Mouse (Mus musculus) midbrain, embryonic 16.5 days (tissue): Measurements from ENCODE around the gene Ola1. TPM values are rescaled to one million over a fixed set of nuclear protein-coding genes. Genes with fewer than 3 reads are reported as not detected.

Source experiments
- ATAC-seq: fragments of 200-750 bp; cut with Nextera tagmentation; 2 replicates; pipeline ENCODE4 v1.8.0; 2017; ENCODE audit warnings: moderate TSS enrichment
- H3K27ac ChIP-seq: fragments of 300-500 bp; sonication (generic); 2 replicates; pipeline ENCODE4 v1.5.1; 2014; ENCODE audit warnings: mild to moderate bottlenecking, low read length, mixed read lengths
- H3K27me3 ChIP-seq: fragments of 300-500 bp; sonication (generic); 2 replicates; pipeline ENCODE4 v1.6.1; 2014; ENCODE audit warnings: low read depth, low read length, mixed read lengths; ENCODE audit not compliant: control insufficient read depth, insufficient read depth
- H3K36me3 ChIP-seq: fragments of 300-500 bp; sonication (generic); 2 replicates; pipeline ENCODE4 v1.6.1; 2014; ENCODE audit warnings: mild to moderate bottlenecking, low read length, moderate library complexity, mixed read lengths; ENCODE audit not compliant: control insufficient read depth, insufficient read depth
- H3K4me1 ChIP-seq: fragments of 300-500 bp; sonication (generic); 2 replicates; pipeline ENCODE4 v1.6.1; 2014; ENCODE audit warnings: mild to moderate bottlenecking, low read length, mixed read lengths; ENCODE audit not compliant: control insufficient read depth, insufficient read depth
- H3K4me2 ChIP-seq: fragments of 300-500 bp; sonication (generic); 2 replicates; pipeline ENCODE4 v1.6.1; 2014; ENCODE audit warnings: mild to moderate bottlenecking, low read length, mixed read lengths
- H3K4me3 ChIP-seq: fragments of 300-500 bp; sonication (generic); 2 replicates; pipeline ENCODE4 v1.5.1; 2014; ENCODE audit warnings: low read depth, mild to moderate bottlenecking, low read length, moderate library complexity, mixed read lengths
- H3K9ac ChIP-seq: fragments of 300-500 bp; sonication (generic); 2 replicates; pipeline ENCODE4 v1.6.1; 2014; ENCODE audit warnings: low read depth, low read length, mixed read lengths
- H3K9me3 ChIP-seq: fragments of 300-500 bp; sonication (generic); replicated peaks from 2 replicates; pipeline ENCODE4 v1.6.1; 2014; ENCODE audit warnings: mild to moderate bottlenecking, low read length, mixed read lengths; ENCODE audit not compliant: control insufficient read depth, poor library complexity, severe bottlenecking
- WGBS: fragments of 180-500 bp; shearing (Covaris S2); extraction: QIAGEN DNeasy Blood & Tissue Kit; methylation state at CpG from one replicate; pipeline ENCODE4 v1.1.7; 2014; 5-methylcytosine and 5-hydroxymethylcytosine counted together
- polyA plus RNA-seq: library from polyadenylated mRNA; unstranded; fragments of >200 nt; fragmentation: Nextera tagmentation; extraction: Ambion mirVana; gene quantifications from 2 replicates; pipeline ENCODE4 v1.2.1, GENCODE M21; 2015

The Ola1 gene
- polyA plus RNA-seq, 1 experiment from 2014 or later: 98.5 TPM

- H3K4me1 ChIP-seq: no peaks in the 10 kb centered on the region
- H3K4me3 ChIP-seq: no peak overlapping the region
- H3K27ac ChIP-seq: no peak overlapping the region
- H3K27me3 ChIP-seq: no peaks in the 10 kb centered on the region
- no peak overlapping the region for H3K9ac ChIP-seq
- H3K36me3 ChIP-seq: no peaks in the 10 kb centered on the region
- no peak overlapping the region for H3K4me2 ChIP-seq
- no peaks in the 10 kb centered on the region for H3K9me3 ChIP-seq
- no peak for ATAC-seq
Measured at GRCm38 (mm10) chr2:73167126-73167525, 51.6 kb downstream of the Ola1 start.

DNA sequence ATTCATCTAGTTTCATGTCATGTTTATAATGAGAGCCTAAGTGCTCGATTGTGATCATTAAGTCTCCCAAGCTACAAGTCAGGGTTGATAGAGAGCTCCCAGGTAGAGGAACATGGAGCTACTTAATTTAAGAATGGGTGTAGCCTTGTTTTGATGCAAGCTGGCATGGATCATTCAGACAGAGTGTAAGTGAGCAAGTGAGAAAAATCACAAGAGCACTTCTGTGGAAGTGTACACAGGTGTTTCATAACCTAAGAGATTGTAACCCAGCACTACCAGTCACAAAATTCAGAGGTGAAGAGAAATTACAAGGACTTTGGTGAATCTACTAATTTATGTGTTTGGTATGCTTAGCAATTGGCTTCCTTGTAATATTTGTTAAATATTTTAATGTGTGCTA is 54.1 kb downstream of the Ola1 start:
- H3K4me3 ChIP-seq: no peak overlapping the region
- no peak for ATAC-seq
- 89% methylated on average over 1 of the region's 1 CpGs for WGBS
- no peaks in the 10 kb centered on the region for H3K27me3 ChIP-seq
- no peaks in the 10 kb centered on the region for H3K36me3 ChIP-seq
- H3K4me2 ChIP-seq: no peak overlapping the region
- H3K4me1 ChIP-seq: no peaks in the 10 kb centered on the region
- no peak overlapping the region for H3K27ac ChIP-seq
- H3K9me3 ChIP-seq: no peaks in the 10 kb centered on the region
- H3K9ac ChIP-seq: no peak overlapping the region

DNA sequence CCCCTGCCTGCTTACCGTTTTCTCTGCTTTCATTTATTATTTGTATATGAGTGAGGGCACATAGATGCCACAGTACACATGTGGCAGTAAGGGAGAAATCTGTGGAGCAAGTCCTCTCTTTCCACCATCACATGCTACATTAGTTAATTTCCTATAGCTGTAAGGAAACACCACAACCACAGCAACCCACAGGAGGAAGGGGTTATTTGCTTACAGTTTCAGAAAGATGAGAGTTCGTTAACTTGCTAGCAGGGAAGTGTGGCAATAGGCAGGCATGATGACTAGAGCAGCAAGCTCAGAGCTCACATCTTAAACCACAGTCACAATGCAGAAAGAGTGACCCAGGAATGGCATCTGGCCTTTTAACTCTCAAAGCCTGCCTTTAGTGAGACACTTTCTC is 58.0 kb downstream of the Ola1 start:
- peaks cover 5% of the 10 kb centered on the region for H3K36me3 ChIP-seq
- no peaks in the 10 kb centered on the region for H3K9me3 ChIP-seq
- no peaks in the 10 kb centered on the region for H3K4me1 ChIP-seq
- no peak overlapping the region for H3K9ac ChIP-seq
- H3K4me2 ChIP-seq: no peak overlapping the region
- H3K4me3 ChIP-seq: no peak overlapping the region
- H3K27ac ChIP-seq: no peak overlapping the region
- no peak for ATAC-seq
- no peaks in the 10 kb centered on the region for H3K27me3 ChIP-seq
- 89% methylated on average over 2 of the region's 2 CpGs for WGBS

DNA sequence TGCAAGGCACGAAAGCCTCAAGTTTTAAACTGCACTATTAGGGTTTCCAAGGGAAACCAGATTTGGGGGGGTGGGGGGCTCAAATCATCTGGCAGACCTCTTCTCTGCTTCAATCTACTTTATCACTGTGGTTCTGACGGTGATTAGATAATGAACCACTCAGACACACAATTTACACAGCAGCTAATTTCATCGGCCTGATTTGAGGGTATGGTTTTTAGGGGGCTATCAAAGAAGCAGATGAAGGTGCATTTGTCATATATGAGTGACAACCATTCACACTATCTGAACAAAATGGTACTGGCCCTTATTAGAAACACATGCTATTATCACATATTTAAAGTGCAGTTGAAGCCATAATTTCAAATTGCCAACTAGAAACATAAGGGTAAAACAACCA is 61.5 kb downstream of the Ola1 start:
- Histone ChIP-seq H3K27me3 (no peaks in the 10 kb centered on the region), H3K27ac (no peak overlapping the region), H3K4me3 (no peak overlapping the region), H3K9ac (no peak overlapping the region), H3K36me3 (peaks cover 6% of the 10 kb centered on the region), H3K9me3 (no peaks in the 10 kb centered on the region), H3K4me1 (no peaks in the 10 kb centered on the region), H3K4me2 (no peak overlapping the region)
- 76% methylated on average over 3 of the region's 3 CpGs for WGBS
- no peak for ATAC-seq

GRCm38 (mm10) chr2:73150526-73150925 is 68.2 kb downstream of the Ola1 start:
- no peak overlapping the region for H3K9ac ChIP-seq
- no peak for ATAC-seq
- 67% methylated on average over 3 of the region's 3 CpGs for WGBS

DNA sequence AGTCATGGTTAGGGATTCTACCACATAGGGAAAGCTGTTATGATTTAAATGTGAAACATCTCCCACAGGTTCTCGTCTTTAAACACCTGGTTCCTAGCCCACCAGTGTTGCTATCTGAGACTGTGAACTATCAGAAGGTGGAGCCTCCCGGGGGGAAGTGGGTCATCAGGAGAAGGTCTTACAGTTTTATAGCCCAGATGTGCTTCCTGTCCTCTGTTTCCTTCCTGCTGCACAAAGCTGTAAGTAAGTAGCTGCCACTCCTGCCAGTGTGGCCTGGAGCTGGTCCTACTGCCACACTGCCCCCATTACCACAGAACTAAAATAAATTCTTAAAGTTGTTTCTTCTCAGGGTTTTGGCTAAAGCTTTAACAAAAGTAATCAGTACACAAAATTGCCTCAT is 72.6 kb downstream of the Ola1 start:
- no peaks in the 10 kb centered on the region for H3K27me3 ChIP-seq
- peaks cover 4% of the 10 kb centered on the region; the same call in 1 of the 2 replicates for H3K4me1 ChIP-seq
- H3K9ac ChIP-seq: no peak overlapping the region
- no peak overlapping the region for H3K4me2 ChIP-seq
- no peak overlapping the region for H3K27ac ChIP-seq
- 90% methylated on average over 2 of the region's 2 CpGs for WGBS
- H3K4me3 ChIP-seq: no peak overlapping the region
- H3K36me3 ChIP-seq: no peaks in the 10 kb centered on the region
- no peaks in the 10 kb centered on the region for H3K9me3 ChIP-seq
- ATAC-seq: no peak

More at GRCm38 (mm10) chr2:73150526-73150925, 68.2 kb downstream of the Ola1 start:
- Histone ChIP-seq H3K4me2 (no peak overlapping the region), H3K27ac (no peak overlapping the region), H3K4me3 (no peak overlapping the region), H3K9me3 (no peaks in the 10 kb centered on the region), H3K36me3 (no peaks in the 10 kb centered on the region), H3K27me3 (no peaks in the 10 kb centered on the region), H3K4me1 (no peaks in the 10 kb centered on the region)

DNA sequence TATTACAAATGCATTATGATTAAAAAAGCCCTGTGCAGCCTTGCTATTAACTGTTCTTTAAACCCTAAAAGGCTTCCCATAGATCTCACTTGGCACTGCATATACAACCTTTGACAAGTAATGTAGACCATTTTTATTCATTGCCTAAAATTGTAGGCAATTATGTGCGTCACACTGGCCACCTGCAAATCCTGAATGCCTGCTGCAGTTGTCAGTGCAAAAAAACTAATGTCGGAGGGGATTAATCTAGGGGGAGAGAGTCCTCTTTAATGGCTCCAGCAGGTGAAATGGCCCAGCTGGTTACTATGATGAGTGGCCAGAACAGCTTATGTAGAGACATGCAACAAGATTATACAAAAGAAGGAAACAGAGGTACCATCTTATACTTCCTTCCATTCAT is 75.0 kb downstream of the Ola1 start:
- WGBS: 24% methylated on average over 2 of the region's 2 CpGs
- H3K4me1 ChIP-seq: peaks cover 7% of the 10 kb centered on the region
- no peak for ATAC-seq

DNA sequence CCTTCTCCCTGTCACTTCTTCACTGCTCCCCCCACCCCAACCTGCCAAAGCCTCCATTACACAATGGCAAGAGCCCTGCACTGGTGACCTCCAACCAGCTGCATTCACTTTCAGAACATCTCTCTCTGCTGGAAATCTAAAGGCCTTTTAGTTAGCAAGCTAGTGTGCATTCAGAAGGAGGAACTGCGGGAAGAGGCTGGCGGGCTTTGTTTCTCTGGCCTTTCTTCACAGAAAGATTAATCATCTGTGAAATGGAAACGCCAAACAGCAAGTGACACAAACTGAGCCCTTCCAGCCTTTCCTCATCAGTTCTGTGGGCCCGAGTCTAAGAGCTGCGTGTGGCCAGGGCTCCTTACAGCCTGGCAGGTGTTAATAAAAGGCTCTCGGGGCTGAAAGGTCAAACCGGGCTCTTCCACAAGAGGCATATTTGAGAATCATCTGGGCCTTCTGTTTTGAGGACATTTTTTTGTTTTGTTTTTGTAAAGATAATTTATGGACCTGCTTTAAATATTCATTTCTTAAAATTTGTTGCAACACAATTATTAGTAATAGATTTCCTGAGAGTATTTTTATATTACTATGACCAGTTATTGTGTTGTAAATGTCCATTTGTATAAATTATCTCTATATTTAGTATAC is 75.8 kb downstream of the Ola1 start:
- no peak overlapping the region for H3K4me2 ChIP-seq
- H3K27me3 ChIP-seq: no peaks in the 10 kb centered on the region
- peaks cover 7% of the 10 kb centered on the region for H3K4me1 ChIP-seq
- H3K9me3 ChIP-seq: no peaks in the 10 kb centered on the region
- 9% methylated on average over 7 of the region's 7 CpGs for WGBS
- H3K9ac ChIP-seq: no peak overlapping the region
- no peaks in the 10 kb centered on the region for H3K36me3 ChIP-seq
- no peak overlapping the region for H3K4me3 ChIP-seq
- no peak overlapping the region for H3K27ac ChIP-seq
- no peak for ATAC-seq

More for the DNA sequence above, 75.0 kb downstream of the Ola1 start:
- Histone ChIP-seq H3K9me3 (no peaks in the 10 kb centered on the region), H3K27me3 (no peaks in the 10 kb centered on the region), H3K9ac (no peak overlapping the region), H3K36me3 (no peaks in the 10 kb centered on the region), H3K27ac (no peak overlapping the region), H3K4me3 (no peak overlapping the region), H3K4me2 (no peak overlapping the region)

DNA sequence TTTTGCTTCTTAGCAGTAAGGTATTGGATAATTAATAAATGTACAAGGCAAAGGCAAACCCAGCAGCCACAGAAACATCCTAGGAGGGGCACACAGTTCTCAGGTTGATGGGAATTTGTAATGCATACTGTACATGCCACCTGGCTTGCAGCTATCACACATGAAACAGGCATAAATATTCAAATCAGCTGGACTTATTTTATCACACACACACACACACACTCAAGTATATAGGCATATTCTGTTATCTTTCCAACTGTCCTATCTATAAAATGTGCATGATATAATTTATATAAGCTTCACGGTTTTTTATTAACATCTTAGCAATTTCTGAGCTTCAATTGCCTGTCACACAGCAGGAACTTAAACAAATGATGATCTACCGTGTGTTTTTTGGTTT is 85.8 kb downstream of the Ola1 start:
- no peak for ATAC-seq

More for the DNA sequence above, 85.8 kb downstream of the Ola1 start:
- Histone ChIP-seq H3K27ac (no peak overlapping the region), H3K36me3 (no peaks in the 10 kb centered on the region), H3K4me2 (no peak overlapping the region), H3K27me3 (no peaks in the 10 kb centered on the region), H3K9me3 (no peaks in the 10 kb centered on the region), H3K9ac (no peak overlapping the region), H3K4me3 (no peak overlapping the region), H3K4me1 (no peaks in the 10 kb centered on the region)
- 69% methylated on average over 2 of the region's 2 CpGs for WGBS
